Mouse (Mus musculus) liver, embryonic 14.5 days (tissue): ENCODE measurements around the gene BC107364.

Experiments used
- CTCF ChIP-seq: IDR thresholded peaks from 2 replicates; pipeline ENCODE4 v1.5.1; 2016; ENCODE audit warnings: antibody characterized with exemption, low read depth, control low read depth
- EP300 ChIP-seq: IDR thresholded peaks from 2 replicates; pipeline ENCODE4 v1.6.1; 2016; ENCODE audit warnings: antibody characterized with exemption, low read depth

DNA sequence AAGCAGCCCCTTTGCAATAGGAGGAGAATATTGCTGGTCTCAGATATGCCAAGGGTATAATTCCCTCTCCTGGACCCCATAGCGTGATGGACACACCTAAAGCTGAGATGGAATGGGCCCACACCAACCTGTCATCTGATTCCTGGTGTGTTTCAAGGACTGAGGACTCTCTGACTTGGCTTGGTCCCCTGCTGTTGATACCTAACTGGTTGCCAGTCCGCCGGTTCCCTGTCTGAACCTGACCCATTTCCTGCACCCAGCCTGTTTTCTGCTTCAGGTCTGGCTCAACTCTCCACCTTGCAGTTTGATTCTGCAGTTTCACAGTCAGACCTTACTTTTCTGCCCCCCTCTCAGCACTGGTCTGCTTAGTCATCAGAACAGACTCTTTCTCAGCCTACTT lies 17.5 kb upstream of the BC107364 start:
- TF ChIP-seq CTCF (no peak), EP300 (no peak)
